Mouse (Mus musculus) C2C12 (cell line): Measurements from ENCODE around the gene Prss36. TPM values are rescaled to one million over a fixed set of nuclear protein-coding genes. Genes with fewer than 3 reads are reported as not detected.

ENCODE experiments used
- H3K27me3 ChIP-seq: one replicate; pipeline ENCODE4 v1.6.1; 2011; ENCODE audit not compliant: control insufficient read depth, insufficient read depth, insufficient read length
- H3K36me3 ChIP-seq: one replicate; pipeline ENCODE4 v1.6.1; 2011; ENCODE audit not compliant: control insufficient read depth, insufficient read depth
- H3K4me3 ChIP-seq: one replicate; pipeline ENCODE4 v1.5.1; 2011; ENCODE audit warnings: mild to moderate bottlenecking, control low read depth; ENCODE audit not compliant: poor library complexity, insufficient read depth, severe bottlenecking
- H3K79me2 ChIP-seq: one replicate; pipeline ENCODE4 v1.6.1; 2011; ENCODE audit not compliant: control insufficient read depth, insufficient read depth
- H3K79me3 ChIP-seq: one replicate; pipeline ENCODE4 v1.6.1; 2011; ENCODE audit warnings: low read depth, control low read depth
- H3ac ChIP-seq: one replicate; pipeline ENCODE3; 2011; ENCODE audit warnings: low read depth; ENCODE audit not compliant: control insufficient read depth, insufficient read length
- CEBPB ChIP-seq: IDR thresholded peaks from one replicate; pipeline ENCODE4 v1.6.1; 2011; ENCODE audit warnings: low read depth, mild to moderate bottlenecking, control low read depth, moderate library complexity
- CTCF ChIP-seq: IDR thresholded peaks from one replicate; pipeline ENCODE4 v1.5.1; 2011; ENCODE audit not compliant: control insufficient read depth, insufficient read depth, insufficient read length
- FOSL1 ChIP-seq: IDR thresholded peaks from one replicate; pipeline ENCODE4 v1.8.0; 2011; ENCODE audit warnings: mild to moderate bottlenecking, low read length; ENCODE audit not compliant: poor library complexity, insufficient read depth, severe bottlenecking
- MAX ChIP-seq: IDR thresholded peaks from one replicate; pipeline ENCODE4 v1.6.1; 2011; ENCODE audit warnings: mild to moderate bottlenecking, control low read depth
- MYOD1 ChIP-seq: IDR thresholded peaks from one replicate; pipeline ENCODE4 v1.6.1; 2011; ENCODE audit warnings: low read depth; ENCODE audit not compliant: control insufficient read depth, insufficient read length
- MYOG ChIP-seq: IDR thresholded peaks from one replicate; pipeline ENCODE4 v1.6.1; 2011; ENCODE audit not compliant: control insufficient read depth, insufficient read length; ENCODE audit errors: extremely low read depth
- USF1 ChIP-seq: IDR thresholded peaks from one replicate; pipeline ENCODE4 v1.6.1; 2011; ENCODE audit warnings: low read depth, mild to moderate bottlenecking, control low read depth, moderate library complexity
- polyA plus RNA-seq: library from polyadenylated mRNA; unstranded; fragments of >200 nt; fragmentation: generic; extraction: Trizol; gene quantifications from one replicate; pipeline ENCODE4 v1.2.1, GENCODE M21; 2012; ENCODE audit warnings: missing spikeins

Gene Prss36
- polyA plus RNA-seq, 1 experiment: 4.7 TPM

DNA sequence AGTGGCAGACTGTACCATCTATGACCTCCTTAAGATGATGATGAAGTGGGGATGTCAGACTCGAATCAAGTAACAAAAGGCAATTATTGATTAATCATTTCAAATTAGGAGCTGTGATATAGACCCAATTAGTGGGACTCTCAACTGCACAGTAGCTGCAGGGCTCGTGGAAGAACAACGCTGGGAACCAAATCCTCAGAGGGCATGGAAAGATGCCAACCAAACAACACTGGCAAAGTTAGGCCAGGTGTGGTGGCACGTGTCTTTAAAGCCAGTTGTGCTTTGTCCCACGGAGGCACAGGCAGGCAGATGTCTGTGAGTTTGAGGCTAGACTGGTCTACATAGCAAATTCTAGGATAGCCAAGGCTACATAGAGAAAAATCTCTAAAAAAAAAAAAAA is 15.9 kb downstream of the Prss36 start:
- no peak overlapping the region for H3ac ChIP-seq
- H3K79me3 ChIP-seq: no peaks in the 10 kb centered on the region
- no peaks in the 10 kb centered on the region for H3K79me2 ChIP-seq
- H3K4me3 ChIP-seq: no peak overlapping the region
- H3K27me3 ChIP-seq: no peaks in the 10 kb centered on the region
- TF ChIP-seq MYOG (no peak), CTCF (no peak), CEBPB (no peak), MYOD1 (no peak), FOSL1 (no peak), MAX (no peak)
- no peaks in the 10 kb centered on the region for H3K36me3 ChIP-seq

DNA sequence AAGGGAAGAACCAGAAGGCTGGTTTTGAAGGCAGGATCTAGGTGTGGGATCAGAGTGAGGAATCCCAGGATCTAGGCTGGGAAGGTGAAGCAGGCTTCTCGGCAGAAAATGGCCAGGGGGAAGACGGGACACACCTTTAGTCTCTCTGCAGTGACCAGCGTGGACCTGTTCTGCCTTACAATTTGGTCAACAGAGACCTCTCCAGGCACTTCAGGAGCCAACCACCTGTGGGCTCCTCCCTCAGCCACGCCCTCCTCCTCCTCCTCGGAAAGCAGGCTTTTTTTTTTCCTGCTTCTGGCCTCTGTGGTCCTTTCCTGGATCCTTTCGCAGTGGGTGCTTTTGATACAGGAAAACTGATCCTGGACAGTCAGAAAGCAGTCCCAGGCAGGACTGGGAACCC is 16.6 kb downstream of the Prss36 start, which contains the start of gene Prss8:
Gene Prss8, minus strand, starts transcription at position 182 of the 400 bp plus-strand sequence.
- TF ChIP-seq USF1 (no peak), MYOD1 (no peak), CEBPB (no peak), CTCF (no peak), MYOG (no peak), FOSL1 (no peak)
- H3K4me3 ChIP-seq: no peak within 1 kb of the TSS
- H3K27me3 ChIP-seq: no peaks in the 10 kb centered on the region
- H3K79me2 ChIP-seq: no peaks in the 10 kb centered on the region
- H3K36me3 ChIP-seq: no peaks in the 10 kb centered on the region
- H3K79me3 ChIP-seq: no peaks in the 10 kb centered on the region
- H3ac ChIP-seq: no peak within 1 kb of the TSS

DNA sequence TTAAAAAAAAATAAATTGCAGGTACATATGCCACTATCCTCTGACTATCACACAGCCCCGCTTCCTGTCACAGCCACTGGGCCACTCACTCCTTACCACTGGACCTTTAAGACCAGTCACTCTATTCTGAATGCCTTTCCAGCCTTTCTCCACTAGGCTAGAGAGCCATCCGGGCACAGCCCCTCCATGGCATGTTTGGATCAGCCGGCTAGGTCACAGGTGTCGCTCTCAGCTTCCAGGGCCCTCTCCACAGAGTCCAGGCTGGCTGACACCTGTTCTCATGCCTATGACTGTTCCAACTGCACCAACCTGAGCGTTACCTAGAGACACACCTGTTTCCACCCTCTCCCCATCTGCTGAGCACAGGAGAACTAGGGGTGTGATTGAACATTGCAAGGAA is 17.9 kb downstream of the Prss36 start:
- Histone ChIP-seq H3K36me3 (no peaks in the 10 kb centered on the region), H3ac (no peak overlapping the region), H3K79me2 (no peaks in the 10 kb centered on the region), H3K27me3 (no peaks in the 10 kb centered on the region), H3K4me3 (no peak overlapping the region), H3K79me3 (no peaks in the 10 kb centered on the region)
- TF ChIP-seq MYOD1 (no peak), CTCF (no peak), CEBPB (no peak), MYOG (no peak), USF1 (no peak), FOSL1 (no peak), MAX (no peak)

DNA sequence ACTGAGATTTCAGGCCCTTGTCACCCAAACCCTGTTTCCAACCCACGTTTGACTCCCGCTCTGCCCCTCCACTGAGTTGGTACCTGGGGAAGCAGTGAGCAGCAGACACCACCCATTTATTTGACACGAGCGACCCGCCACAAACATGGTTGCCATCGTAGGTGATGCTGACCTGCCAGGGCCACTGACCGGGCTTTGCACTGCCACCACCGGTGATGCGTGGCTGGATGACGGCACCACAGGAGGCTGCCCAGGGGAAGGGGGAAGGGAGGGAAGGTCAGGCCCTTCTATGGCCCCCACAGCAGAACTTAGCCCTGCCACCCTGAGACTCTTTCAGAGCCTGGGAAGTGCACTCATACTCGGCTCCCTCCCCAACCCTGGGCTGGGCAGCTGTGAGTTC is 18.8 kb downstream of the Prss36 start:
- Histone ChIP-seq H3K4me3 (no peak overlapping the region), H3K79me3 (no peaks in the 10 kb centered on the region), H3ac (no peak overlapping the region), H3K27me3 (no peaks in the 10 kb centered on the region), H3K79me2 (no peaks in the 10 kb centered on the region), H3K36me3 (no peaks in the 10 kb centered on the region)
- TF ChIP-seq CEBPB: no peak
- TF ChIP-seq USF1: no peak
- no peak for TF ChIP-seq MYOG
- no peak for TF ChIP-seq MYOD1
- no peak for TF ChIP-seq FOSL1

DNA sequence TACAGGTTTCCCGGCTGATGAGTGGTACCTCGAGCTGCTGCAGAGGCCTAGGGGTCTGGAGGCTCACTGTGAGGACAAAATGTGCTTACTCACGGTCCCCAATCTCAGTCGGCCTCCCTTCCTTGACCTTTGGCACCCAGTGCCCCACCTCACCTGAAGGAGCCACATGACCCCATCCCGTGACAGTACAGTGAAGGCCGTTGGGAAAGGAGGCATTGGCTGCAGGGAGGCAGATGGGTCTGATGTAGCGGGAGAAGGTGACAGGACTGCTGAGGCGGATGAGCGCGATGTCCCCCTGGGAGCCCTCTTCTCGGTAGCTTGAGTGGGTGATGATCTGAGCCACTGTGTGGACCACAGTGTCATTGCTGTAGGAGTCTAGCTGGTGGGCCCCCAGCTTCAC is 19.7 kb downstream of the Prss36 start:
- H3K36me3 ChIP-seq: no peaks in the 10 kb centered on the region
- H3K27me3 ChIP-seq: no peaks in the 10 kb centered on the region
- no peak overlapping the region for H3K4me3 ChIP-seq
- no peaks in the 10 kb centered on the region for H3K79me3 ChIP-seq
- H3K79me2 ChIP-seq: no peaks in the 10 kb centered on the region
- no peak overlapping the region for H3ac ChIP-seq
- TF ChIP-seq CEBPB (no peak), MYOG (no peak), USF1 (no peak), CTCF (no peak), MAX (no peak), FOSL1 (no peak), MYOD1 (no peak)

DNA sequence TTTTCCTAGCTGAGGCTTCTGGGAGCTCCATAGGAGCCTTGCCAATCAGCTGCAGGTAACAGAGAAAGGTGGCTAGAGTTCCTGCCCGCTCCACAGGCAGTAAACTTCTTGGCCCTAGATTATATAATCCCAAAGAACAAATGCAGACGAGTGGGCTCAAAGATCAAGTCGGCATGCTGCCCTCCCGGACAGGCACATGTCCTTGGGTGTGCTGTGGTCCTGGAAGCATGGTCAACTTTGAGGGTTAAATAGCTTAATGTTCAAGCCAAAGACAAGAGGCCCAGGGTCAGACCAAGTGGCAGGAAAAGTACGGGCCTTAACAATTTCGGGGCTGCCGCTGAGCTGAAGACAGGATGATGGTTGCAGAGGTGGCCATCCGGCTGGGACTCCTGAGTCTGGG is 20.5 kb downstream of the Prss36 start:
- TF ChIP-seq MAX (no peak), MYOG (no peak), CTCF (no peak), FOSL1 (no peak), MYOD1 (no peak), USF1 (no peak), CEBPB (no peak)
- no peaks in the 10 kb centered on the region for H3K79me2 ChIP-seq
- no peaks in the 10 kb centered on the region for H3K27me3 ChIP-seq
- no peak overlapping the region for H3ac ChIP-seq
- H3K4me3 ChIP-seq: no peak overlapping the region
- H3K36me3 ChIP-seq: no peaks in the 10 kb centered on the region
- no peaks in the 10 kb centered on the region for H3K79me3 ChIP-seq
